Mouse (Mus musculus) B cell, adult 2 months (primary cell): ENCODE data around the gene Sh3tc1.
A peak's percentile ranks its signal among the peaks of the same experiment; 100 is the strongest.

Source experiments
- DNase-seq, 2 experiments: peaks; one replicate each; pipeline ENCODE4 v3.0.0; 2022

The Sh3tc1 gene

GRCm38 (mm10) chr5:35739536-35740278 lies at the start of gene Sh3tc1:
Gene Sh3tc1 (minus strand): TSS chr5:35739987.
- no peak for DNase-seq

- DNase-seq: no peak
Measured at GRCm38 (mm10) chr5:35788719-35789118, 48.9 kb upstream of the Sh3tc1 start.

GRCm38 (mm10) chr5:35787847-35788246 lies 48.1 kb upstream of the Sh3tc1 start:
- DNase-seq: no peak

- no peak for DNase-seq
Measured at GRCm38 (mm10) chr5:35785853-35786252, 46.1 kb upstream of the Sh3tc1 start.

- DNase-seq: no peak
Measured at GRCm38 (mm10) chr5:35782648-35783180, 42.9 kb upstream of the Sh3tc1 start.

- DNase-seq: no peak
Measured at GRCm38 (mm10) chr5:35781116-35781515, 41.3 kb upstream of the Sh3tc1 start.

- no peak for DNase-seq
Measured at GRCm38 (mm10) chr5:35774137-35774424, 34.3 kb upstream of the Sh3tc1 start.

GRCm38 (mm10) chr5:35773274-35774136 lies 33.7 kb upstream of the Sh3tc1 start:
- no peak for DNase-seq

GRCm38 (mm10) chr5:35770891-35771663 lies 31.3 kb upstream of the Sh3tc1 start:
- DNase-seq: no peak

GRCm38 (mm10) chr5:35770246-35770645 lies 30.5 kb upstream of the Sh3tc1 start:
- no peak for DNase-seq

- no peak for DNase-seq
Measured at GRCm38 (mm10) chr5:35768997-35769396, 29.2 kb upstream of the Sh3tc1 start.

- DNase-seq: no peak
Measured at GRCm38 (mm10) chr5:35768525-35768924, 28.7 kb upstream of the Sh3tc1 start.

- DNase-seq: no peak
Measured at GRCm38 (mm10) chr5:35765909-35766308, 26.1 kb upstream of the Sh3tc1 start.

- DNase-seq: no peak
Measured at GRCm38 (mm10) chr5:35762850-35763249, 23.1 kb upstream of the Sh3tc1 start.

- DNase-seq: no peak
Measured at GRCm38 (mm10) chr5:35762388-35762787, 22.6 kb upstream of the Sh3tc1 start.

GRCm38 (mm10) chr5:35761323-35761722 lies 21.5 kb upstream of the Sh3tc1 start:
- DNase-seq: no peak

- peak; percentile 45 to 47 for DNase-seq
Measured at GRCm38 (mm10) chr5:35758081-35759053, 18.6 kb upstream of the Sh3tc1 start.

- DNase-seq: peak; percentile 90 to 92
Measured at GRCm38 (mm10) chr5:35757639-35758001, 17.8 kb upstream of the Sh3tc1 start, which contains the start of gene Ablim2. Gene Ablim2 (plus strand): TSS chr5:35757880.

GRCm38 (mm10) chr5:35756997-35757638 lies 17.3 kb upstream of the Sh3tc1 start:
- DNase-seq: no peak

- no peak for DNase-seq
Measured at GRCm38 (mm10) chr5:35756020-35756419, 16.2 kb upstream of the Sh3tc1 start.

GRCm38 (mm10) chr5:35755131-35755733 lies 15.4 kb upstream of the Sh3tc1 start:
- DNase-seq: peak; percentile 64
